Mouse (Mus musculus): Measurements from ENCODE around the gene Zbtb37.
A peak's percentile ranks its signal among the peaks of the same experiment; 100 is the strongest.

Gene Zbtb37

DNA sequence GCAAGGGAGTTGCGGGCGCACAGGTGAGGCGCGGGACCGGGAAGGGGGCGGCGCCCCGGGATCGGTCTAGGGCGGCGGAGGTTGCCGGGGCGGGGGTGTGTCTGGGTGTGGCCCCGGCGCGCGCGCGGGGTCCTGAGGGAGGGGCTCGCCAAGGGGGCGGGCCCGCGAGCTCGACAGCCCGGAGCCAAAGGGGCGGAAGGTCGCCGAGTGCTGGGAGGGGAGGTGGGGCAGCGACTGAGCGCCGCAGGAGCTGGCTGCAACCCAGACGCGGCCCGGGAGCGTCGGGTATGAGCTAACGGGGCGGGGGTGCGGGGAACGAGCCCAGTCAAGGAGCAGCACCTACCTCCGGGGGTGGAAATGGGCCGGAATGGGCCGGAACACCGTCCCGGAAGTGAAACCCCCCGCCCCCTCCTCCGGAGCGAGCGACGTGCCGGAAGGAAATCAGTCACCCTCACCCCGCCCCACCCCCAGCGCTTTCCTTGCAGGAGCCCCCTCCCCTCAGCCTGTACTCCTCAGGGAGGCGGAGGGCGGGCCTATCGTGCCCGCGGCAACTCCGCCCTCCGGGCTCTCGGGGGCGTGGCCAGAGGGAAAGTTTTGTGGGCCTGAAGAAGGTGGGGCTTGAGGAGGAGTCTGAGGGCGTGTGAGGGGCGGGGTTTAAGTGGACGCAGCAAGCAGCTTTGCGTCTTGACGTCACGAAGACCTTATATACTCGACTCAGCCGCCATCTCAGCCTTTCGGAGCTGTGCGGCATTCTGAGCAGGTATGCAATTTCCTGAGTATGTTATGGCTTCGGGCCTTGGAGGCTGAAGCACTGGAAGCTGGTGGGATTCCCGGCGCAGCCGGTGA lies at the start of gene Zbtb37:
Gene Zbtb37, minus strand, starts transcription at position 415 of the 846 bp plus-strand sequence.
- peak; percentile 99 for DNase-seq (ENCODE audit: low read depth, low spot score)

DNA sequence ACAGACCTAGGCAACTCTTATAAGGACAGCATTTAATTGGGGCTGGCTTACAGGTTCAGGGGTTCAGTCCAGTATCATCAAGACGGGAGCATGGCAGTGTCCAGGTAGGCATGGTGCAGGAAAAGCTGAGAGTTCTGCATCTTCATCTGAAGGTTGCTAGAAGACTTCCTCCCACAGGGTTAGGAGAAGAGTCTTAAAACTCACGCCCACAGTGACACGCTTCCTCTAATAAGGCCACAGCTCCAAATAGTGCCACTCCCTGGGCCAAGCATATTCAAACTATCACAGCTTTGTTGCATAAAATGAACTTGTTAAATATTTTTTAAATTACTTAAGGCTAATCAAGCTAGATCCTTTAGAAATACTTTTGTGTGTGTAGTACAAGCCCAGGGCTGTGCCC lies 42.6 kb upstream of the Zbtb37 start:
- no peak for DNase-seq (ENCODE audit: low read depth, low spot score)

DNA sequence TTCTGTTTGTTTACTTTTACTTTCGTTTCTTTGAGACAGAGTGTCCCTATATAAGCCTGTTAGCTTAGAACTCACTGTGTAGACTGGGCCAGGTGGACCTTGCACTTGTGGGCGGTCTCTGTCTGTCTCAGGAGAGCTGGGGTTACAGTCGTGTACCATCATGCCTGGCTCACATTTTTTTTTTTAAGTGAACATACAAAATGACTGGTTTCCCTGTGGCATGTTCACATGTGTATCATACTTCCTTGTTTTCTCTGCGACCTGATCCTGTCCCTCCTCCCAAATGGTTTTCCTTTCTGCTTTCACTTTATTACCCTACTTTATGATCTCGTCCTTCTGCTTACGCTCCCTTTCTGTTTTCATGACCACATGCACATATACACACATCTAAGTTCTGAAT lies 41.6 kb upstream of the Zbtb37 start:
- DNase-seq (ENCODE audit: low read depth, low spot score): no peak

DNA sequence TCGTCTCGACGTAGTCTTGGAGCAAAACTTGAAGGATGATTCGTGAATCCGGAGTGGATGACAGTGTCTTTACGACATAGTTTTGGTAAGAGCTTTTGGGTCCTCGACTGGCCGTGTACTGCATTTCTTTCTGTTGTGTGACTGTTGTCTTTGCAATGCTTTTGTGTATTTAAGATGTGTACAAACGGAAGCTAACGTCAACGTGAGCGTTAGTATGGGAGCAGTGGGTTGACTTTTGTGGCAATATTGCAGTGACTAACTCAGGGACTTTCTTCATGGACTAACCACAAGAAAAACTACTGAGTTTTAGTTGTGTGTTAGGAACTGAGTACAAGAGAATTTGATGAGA lies 36.6 kb upstream of the Zbtb37 start:
- no peak for DNase-seq (ENCODE audit: low read depth, low spot score)

DNA sequence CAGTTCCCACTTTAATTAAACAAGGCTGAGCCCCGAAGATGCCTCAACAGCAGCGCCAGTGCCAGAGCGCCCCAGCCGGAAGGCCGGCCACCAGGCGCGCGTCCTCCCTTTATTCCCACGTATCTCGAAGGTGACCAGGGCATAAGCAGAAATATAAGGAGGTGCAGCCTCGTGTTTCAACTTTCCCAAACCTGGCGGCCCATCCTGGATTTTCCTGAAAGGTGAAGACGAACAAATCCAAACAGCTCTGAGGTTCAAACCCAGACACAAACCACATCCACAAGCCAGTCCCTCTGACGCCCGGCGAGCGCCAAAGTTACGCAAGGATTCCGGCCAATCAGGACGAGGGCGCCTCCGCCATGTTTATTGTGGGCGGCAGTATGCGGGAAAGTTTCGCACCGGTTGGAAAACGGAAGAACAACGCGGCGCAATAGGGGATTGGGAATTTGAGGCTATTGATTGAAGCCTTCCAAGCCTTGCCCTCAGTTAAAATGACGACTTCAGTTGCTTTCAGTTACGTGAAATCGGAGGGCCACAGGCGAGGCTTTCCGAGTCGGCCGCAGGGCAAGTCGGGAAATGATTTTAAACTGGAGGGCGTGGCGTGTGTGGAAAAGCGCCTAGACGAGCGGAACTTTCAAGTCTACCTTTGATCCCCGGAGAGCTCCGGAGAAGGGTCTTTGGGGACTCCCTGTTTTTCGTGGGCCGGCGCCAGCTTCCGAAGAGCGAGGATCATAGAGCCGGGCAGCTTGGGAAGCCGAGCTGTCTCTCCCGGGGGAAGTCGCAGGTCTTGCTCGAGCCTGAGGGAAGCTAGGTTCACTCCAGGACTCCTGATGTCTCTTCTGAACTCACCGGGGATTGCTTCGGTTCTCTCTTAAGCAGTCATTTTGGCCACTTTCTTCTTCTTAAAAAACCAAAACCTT lies 36.0 kb upstream of the Zbtb37 start, which contains the start of the genes Dars2 and Cenpl:
Gene Dars2, minus strand, starts transcription at position 307 of the 920 bp plus-strand sequence.
Gene Cenpl, plus strand, starts transcription at position 362 of the 920 bp plus-strand sequence.
- DNase-seq (ENCODE audit: low read depth, low spot score): peak; percentile 99

DNA sequence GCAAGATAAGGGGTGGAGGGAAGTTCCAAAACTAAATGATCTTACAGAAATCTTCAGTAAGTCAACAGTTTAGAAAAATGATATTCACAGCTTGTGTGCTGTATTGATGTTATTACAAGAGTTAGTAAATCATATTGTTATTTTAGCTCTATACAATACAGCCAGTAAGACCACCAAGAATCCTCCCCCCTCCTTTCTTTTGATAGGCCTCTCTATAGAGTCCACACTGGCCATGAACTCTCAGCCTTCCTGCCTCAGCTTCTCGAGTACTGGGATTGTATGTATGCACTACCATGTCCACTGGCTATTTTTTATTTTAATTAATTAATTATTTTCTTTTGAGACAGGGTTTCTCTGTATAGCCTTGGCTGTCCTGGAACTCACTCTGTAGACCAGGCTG lies 28.7 kb upstream of the Zbtb37 start:
- no peak for DNase-seq (ENCODE audit: low read depth, low spot score)

DNA sequence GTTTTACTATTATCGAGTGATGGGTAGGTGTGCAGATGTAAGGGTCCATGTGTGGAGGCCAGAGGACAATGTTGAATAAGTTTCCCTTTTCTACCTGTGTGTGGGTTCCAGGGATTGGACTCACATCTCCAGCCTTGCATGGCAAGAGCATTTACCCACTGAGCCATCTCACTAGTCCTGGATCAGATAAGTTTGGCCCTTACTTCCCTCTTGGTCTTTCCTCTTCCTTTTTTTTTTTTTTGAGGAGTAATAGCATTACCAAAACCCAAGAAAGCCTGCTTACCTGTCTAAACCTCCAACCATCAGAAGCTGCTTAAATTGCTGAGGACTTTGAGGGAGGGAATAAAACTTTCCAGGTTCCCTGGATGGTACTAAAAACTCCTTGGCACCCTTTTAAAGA lies 22.5 kb upstream of the Zbtb37 start:
- DNase-seq (ENCODE audit: low read depth, low spot score): no peak

DNA sequence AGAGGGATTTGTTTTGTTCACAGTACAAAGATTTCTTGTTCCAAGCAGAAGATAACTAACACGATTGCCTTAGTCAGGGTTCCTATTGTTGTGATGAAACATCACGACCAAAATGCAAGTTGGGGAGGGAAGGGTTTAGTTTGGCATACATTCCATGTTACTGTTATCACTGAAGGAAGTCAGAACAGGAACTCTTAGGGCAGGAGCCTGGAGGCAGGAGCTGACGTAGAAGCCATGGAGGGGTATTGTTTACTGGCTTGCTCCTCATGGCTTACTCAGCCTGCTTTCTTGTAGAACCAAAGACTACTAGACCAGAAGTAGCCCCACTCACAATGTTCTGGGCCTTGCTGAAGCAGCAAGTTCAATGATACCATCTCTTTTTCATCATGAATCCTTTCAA lies 12.3 kb upstream of the Zbtb37 start:
- no peak for DNase-seq (ENCODE audit: low read depth, low spot score)

DNA sequence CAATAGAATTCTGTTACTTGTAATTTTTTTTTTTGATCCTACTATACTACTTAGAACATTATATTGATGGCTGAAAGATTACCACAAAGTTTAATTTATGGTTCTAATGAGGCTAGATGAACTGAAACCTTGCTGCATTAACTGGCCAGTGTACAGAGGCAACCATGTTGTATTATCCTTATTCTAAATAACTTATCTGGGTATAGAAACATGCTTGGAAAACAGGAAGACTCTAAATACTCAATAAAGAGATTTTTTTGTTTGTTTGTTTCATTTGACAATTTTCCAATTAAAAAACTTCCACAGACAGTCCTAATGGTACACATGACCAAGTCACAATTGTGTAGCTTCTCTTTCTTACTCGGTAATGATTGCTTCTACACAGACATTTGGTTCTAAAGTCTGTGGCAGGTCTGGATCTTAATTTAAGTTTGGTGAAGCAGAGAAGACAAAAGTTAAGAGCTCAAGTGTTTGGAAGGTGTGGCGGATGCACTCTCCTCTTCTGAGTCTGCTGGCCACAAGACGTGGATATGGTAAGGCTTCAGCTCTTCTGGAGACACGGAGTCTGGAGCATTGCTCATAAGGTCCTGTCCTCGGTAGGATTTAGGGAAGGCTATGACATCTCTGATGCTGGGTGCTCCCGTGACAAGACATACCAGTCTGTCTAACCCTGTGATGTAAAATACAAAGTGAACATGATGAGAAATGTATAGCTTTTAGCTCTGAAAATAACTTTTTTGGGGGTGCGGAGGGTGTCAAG lies 6.8 kb upstream of the Zbtb37 start:
- DNase-seq (ENCODE audit: low read depth, low spot score): peak; percentile 5

DNA sequence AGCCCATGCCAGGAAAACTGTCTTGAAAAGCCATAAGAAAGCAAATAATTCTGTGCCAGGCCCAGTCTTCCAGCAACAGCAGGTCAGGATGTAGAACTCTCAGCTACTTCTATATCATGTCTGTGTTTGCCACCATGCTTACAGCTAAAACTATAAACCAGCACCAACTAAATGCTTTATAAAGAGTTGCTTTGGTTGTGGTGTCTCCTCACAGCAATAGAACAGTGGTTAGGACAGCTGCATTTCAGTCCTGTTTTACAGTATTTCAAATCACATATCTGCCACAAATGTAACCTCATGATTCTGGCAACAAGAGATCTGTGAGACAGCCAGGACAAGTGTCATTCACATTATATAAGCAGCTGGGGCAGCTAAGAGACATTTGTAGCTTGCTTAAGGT lies 6.2 kb upstream of the Zbtb37 start:
- DNase-seq (ENCODE audit: low read depth, low spot score): peak; percentile 56

DNA sequence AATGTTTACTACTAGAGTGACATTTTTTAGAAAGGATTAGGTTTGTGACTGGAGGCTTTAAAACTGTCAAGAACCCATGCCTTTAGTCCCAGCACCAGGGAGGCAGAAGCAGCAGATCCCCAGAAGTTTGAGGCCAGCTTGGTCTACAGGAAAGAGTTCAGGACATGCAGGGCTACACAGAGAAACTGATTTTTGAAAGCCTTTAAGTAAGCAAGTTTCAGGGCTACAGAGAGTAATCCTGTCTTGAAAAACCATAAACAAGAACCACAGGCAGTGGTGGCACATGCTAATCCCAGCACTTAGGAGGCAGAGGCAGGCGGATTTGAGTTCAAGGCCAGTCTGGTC lies 5.7 kb upstream of the Zbtb37 start:
- DNase-seq (ENCODE audit: low read depth, low spot score): peak; percentile 54

DNA sequence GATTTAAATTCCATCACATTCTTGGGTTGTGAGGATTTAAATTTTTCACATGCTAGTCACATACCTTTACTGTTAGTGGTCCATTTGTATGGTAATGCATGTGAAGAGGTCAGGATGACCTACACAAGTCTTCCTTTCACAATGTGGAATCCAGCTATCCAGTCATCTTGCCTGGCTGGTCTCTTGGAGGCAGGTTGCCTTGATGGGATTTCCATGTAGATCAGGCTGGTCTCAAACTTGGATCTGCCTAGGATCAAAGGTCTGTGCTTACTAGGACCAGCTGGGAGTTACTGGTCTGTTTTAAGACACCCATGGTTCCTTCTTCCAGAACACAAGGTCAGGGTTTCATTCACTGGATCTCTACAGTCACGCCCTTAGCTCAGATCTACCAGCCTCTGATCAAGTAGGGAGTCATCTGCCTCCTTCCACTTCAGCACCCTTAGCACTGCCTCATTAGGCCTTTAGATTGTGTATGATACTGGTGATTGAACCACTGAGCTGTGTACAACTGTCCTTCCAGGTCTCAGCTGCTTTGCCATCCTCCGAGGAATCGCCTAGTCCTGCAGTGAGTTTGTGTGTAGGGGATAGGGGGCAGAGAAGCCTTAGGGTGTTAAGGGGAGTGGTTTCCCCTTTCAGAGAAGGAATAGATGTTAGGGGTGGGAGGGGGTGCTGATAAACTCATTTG lies 5.2 kb upstream of the Zbtb37 start:
- DNase-seq (ENCODE audit: low read depth, low spot score): peak; percentile 75

DNA sequence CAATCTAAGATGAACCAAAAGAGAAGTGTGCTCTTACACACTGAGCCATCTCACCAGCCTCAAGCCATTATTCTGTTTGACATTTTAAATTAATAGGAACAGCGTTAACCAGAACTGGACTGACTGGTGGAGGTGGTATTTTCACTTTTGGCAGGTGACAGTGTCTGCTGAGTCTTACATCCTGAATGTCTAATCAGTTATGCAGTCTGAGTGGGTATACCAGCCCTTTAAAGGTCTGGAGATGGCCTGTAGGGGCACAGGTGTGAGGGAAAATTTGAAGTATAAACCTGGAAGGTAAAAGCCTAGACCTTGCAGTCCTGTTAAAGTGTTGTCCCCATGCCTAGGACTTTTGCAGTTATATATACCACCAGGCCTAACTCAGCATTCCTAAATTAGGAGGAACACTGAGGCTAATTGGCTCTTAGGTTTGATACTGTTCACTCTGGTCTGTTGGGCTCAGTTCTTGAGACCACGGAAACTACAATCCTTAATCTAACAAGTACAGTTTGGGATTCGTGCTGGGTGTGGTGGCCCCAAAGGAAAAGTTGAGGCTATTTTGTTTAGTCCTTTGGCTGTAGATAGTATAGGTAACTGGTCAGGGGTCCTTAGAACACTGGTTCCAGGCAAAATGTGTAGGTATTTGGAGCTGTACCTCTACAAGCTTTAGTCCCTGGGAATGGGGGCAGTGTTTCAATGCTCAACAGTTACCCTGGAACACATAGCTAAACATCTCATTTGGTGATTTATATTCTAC lies 4.5 kb upstream of the Zbtb37 start:
- peak; percentile 28 for DNase-seq (ENCODE audit: low read depth, low spot score)

DNA sequence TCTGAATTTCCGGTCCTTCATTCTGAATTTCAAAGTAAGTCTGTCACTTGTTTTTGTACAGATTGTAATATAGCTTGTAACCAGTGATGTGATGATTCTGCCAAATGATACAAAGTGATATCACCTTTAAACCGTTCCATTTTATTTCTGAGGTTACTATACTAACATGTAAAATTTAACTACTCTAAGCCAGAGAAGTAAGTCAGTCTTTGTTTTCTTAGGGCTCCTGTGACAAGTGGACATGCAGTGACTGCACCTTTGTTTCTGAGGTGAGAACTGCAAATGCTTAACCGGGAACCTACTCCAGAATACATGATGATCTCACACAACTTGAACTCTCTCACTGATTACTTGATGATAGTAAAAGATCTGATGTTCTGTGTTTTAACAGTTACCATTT lies 3.4 kb upstream of the Zbtb37 start:
- peak; percentile 32 for DNase-seq (ENCODE audit: low read depth, low spot score)

DNA sequence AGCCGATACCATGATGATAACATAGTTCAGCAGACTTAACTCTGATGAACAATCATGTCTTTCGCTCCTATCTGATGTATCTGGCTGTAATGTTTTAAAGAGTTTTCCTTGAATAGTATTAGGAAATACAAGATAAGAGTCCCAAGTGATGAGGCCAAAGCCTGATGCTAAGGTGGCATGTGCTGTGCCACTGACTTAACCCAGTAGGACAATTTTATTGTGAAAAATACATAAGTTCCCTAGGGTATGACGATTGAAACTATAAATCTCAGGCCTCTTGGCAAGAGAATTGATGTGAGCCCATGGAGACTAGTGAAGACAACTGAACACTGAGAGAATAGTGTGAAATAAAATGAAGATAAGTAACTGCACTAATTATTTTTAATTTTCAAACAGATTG lies 3.0 kb upstream of the Zbtb37 start:
- peak; percentile 25 for DNase-seq (ENCODE audit: low read depth, low spot score)

DNA sequence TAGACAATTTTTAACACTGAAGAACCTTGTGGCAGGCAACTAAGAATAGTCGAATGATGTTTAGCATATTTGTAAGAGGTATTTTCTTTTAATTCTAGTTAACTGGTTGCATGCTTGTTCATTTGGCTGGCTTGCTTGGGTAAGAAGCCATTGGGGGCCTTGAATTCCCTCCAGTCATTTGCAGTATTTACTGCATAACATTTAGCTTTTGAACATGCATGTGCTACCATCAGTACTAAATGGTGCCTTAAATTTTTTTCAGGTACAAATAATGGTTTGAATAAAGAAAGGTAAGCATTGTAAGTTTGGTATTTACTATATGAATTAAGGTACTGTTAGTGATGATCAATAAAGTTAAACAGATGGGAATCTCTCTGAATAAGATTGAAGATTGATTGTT lies 2.4 kb upstream of the Zbtb37 start:
- DNase-seq (ENCODE audit: low read depth, low spot score): no peak

DNA sequence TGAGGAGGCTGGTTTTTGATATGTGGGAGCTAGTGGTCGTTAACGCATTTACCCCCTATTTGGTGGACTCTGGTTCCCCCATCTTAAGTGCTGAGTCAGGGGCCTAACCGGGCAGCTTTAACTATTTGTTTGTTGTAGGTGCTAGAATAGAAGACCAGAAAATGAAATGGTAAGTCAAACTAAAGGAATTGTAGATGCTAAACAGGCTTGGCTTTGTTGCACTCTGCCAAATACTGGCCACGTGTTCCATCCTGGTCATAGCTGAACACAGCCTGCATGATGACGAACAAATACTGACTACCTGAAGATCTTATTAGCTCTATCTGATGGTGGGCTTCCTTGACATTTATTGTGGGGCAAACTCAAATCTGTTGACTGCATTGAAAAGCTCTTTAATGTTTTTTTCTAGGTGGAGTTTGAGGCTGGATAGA lies 1.8 kb upstream of the Zbtb37 start:
- DNase-seq (ENCODE audit: low read depth, low spot score): peak; percentile 54

DNA sequence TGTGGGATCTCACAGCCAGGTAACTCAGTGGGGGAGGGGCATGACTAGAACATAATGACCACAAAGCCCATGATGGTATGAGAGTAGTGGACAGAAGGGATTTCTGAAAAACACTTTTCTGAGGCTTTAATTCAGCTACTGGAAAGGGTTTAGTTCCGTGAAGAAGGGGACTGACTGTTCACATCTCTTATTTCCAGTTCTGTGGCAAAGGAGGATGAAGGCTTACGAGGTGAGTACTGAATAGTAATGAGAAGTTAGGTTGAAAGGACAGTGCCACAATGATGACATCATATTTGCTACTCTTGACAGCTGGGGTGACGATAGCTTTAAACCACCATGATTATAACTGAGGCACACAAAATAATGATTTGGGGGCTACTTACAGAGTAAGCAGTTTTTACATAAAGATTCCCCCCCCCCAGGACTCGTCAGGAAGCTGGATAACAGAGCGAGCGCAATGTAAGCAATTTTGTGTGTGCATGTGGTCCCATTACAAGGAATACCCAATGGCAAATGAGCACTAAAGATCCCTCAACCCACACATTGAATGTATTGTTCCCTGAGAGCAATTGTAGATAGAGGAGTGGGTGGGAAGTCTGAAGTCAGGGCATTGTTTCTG lies 1.2 kb upstream of the Zbtb37 start:
- DNase-seq (ENCODE audit: low read depth, low spot score): no peak

DNA sequence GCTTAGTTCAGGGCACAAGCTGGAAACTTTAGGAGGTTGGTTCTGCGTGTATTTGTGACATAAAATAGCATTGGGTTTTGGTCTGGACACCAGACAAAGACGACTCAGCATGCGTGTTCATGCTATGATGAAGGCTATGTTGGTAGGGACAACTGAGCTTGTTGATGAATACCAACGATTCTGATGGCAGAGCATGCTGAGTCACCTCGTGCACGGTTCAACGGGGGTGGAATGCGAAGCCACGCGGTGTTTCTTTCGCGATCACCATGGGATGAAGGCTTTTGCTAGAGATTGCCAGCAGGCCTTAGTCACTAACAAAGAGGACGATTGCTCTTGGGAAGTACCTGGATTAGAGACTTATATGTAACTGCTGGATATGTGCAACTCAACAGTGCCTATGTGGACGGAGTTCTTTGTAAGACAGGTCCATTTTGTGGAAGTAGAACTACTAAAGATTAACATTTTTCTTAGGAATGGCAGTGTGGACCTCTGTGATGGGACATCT lies 684 bp upstream of the Zbtb37 start:
- DNase-seq (ENCODE audit: low read depth, low spot score): peak; percentile 76

Measured in 3T3-L1 (cell line).